Mouse (Mus musculus) G1E (cell line): Measurements from ENCODE around the gene Fam126a. TPM values are rescaled to one million over a fixed set of nuclear protein-coding genes. Genes with fewer than 3 reads are reported as not detected.
A peak's percentile ranks its signal among the peaks of the same experiment; 100 is the strongest.

Experiments used
- ATAC-seq: 2 replicates; pipeline ENCODE4 v1.8.0; 2016; ENCODE audit warnings: mild to moderate bottlenecking; ENCODE audit not compliant: insufficient number of reproducible peaks, poor library complexity, low FRiP score, severe bottlenecking; ENCODE audit errors: extremely low read depth
- DNase-seq: peaks from one replicate; pipeline ENCODE4 v3.0.0; 2012; ENCODE audit warnings: low spot score
- H3K27me3 ChIP-seq: 2 replicates; pipeline ENCODE4 v1.6.1; 2012; ENCODE audit warnings: mild to moderate bottlenecking, low read length, inconsistent platforms; ENCODE audit not compliant: insufficient read depth
- H3K36me3 ChIP-seq: replicated peaks from 2 replicates; pipeline ENCODE3; 2012; ENCODE audit warnings: mild to moderate bottlenecking, inconsistent platforms
- H3K4me1 ChIP-seq: 2 replicates; pipeline ENCODE4 v1.6.1; 2012; ENCODE audit warnings: low read depth, low read length, inconsistent platforms, mixed read lengths; ENCODE audit not compliant: insufficient read depth
- H3K4me3 ChIP-seq: 2 replicates; pipeline ENCODE4 v1.5.1; 2012; ENCODE audit warnings: low read depth, mild to moderate bottlenecking, inconsistent platforms, low read length, moderate library complexity, mixed read lengths
- H3K9me3 ChIP-seq: replicated peaks from 2 replicates; pipeline ENCODE4 v1.6.1; 2012; ENCODE audit warnings: inconsistent platforms
- CTCF ChIP-seq: IDR thresholded peaks from 2 replicates; pipeline ENCODE4 v1.5.1; 2012; ENCODE audit warnings: low read depth, low read length, inconsistent platforms, mixed read lengths
- GATA1 ChIP-seq: IDR thresholded peaks from 2 replicates; pipeline ENCODE4 v1.6.1; 2012; ENCODE audit warnings: borderline replicate concordance, low read length, inconsistent platforms, mixed read lengths
- GATA2 ChIP-seq: IDR thresholded peaks from 2 replicates; pipeline ENCODE4 v1.6.1; 2012; ENCODE audit warnings: low read depth, low read length, inconsistent platforms, borderline replicate concordance
- POLR2AphosphoS5 ChIP-seq: IDR thresholded peaks from 2 replicates; pipeline ENCODE4 v1.6.1; 2012; ENCODE audit warnings: low read depth, low read length, inconsistent platforms; ENCODE audit not compliant: insufficient replicate concordance
- TAL1 ChIP-seq: conservative IDR thresholded peaks from 2 replicates; pipeline ENCODE4 v1.6.1; 2012; ENCODE audit warnings: low read depth, low read length, inconsistent platforms, mixed read lengths
- polyA plus RNA-seq: library from polyadenylated mRNA; stranded (reverse); fragments of >175 nt; gene quantifications from 2 replicates; pipeline ENCODE4 v1.2.3, GENCODE M21; 2012
- total RNA-seq, 2 experiments: library from RNA; stranded (forward) in 1 of 2; stranded (reverse) in 1 of 2; fragments of 200-1000 nt in 1 of 2; fragments of >200 nt in 1 of 2; fragmentation: Nextera tagmentation in 1 of 2; gene quantifications; 2 replicates each; pipeline ENCODE4 v1.2.3; 2014 to 2017

Gene Fam126a
- total RNA-seq (2014; fragmentation: Nextera tagmentation) = 47.0 and 58.9 TPM in 2 replicates
- 31.4 and 36.9 TPM in 2 replicates for total RNA-seq (2017)
- 2.8 and 4.4 TPM in 2 replicates for polyA plus RNA-seq

GRCm38 (mm10) chr5:24030579-24030969, at the start of gene Fam126a:
Gene Fam126a, minus strand, starts transcription at chr5:24030690.
- Histone ChIP-seq H3K9me3 (no peaks in the 10 kb centered on the region), H3K27me3 (no peaks in the 10 kb centered on the region), H3K4me1 (peaks cover 19% of the 10 kb centered on the region), H3K4me3 (peak within 1 kb of the TSS; percentile 81), H3K36me3 (peaks cover 18% of the 10 kb centered on the region)
- DNase-seq (peak; percentile 99), ATAC-seq (peak; percentile 100)
- no peak for TF ChIP-seq TAL1
- TF ChIP-seq CTCF = no peak
- no peak for TF ChIP-seq POLR2AphosphoS5
- TF ChIP-seq GATA1 = no peak
- no peak for TF ChIP-seq GATA2

GRCm38 (mm10) chr5:24078420-24079179, 48.1 kb upstream of the Fam126a start:
- DNase-seq (no peak), ATAC-seq (no peak)
- H3K4me1 ChIP-seq = no peaks in the 10 kb centered on the region
- no peaks in the 10 kb centered on the region for H3K36me3 ChIP-seq
- no peaks in the 10 kb centered on the region for H3K9me3 ChIP-seq
- TF ChIP-seq GATA2 = no peak
- no peak for TF ChIP-seq CTCF
- TF ChIP-seq TAL1 = no peak
- TF ChIP-seq POLR2AphosphoS5 = no peak
- no peak for TF ChIP-seq GATA1
- H3K27me3 ChIP-seq = peaks cover 24% of the 10 kb centered on the region
- H3K4me3 ChIP-seq = no peak overlapping the region

- no peaks in the 10 kb centered on the region for H3K4me1 ChIP-seq
- DNase-seq (no peak), ATAC-seq (no peak)
- no peaks in the 10 kb centered on the region for H3K36me3 ChIP-seq
- no peak for TF ChIP-seq CTCF
- no peak for TF ChIP-seq POLR2AphosphoS5
- no peak for TF ChIP-seq GATA2
- no peak for TF ChIP-seq TAL1
- TF ChIP-seq GATA1 = no peak
- no peaks in the 10 kb centered on the region for H3K9me3 ChIP-seq
- H3K4me3 ChIP-seq = no peak overlapping the region
- H3K27me3 ChIP-seq = peaks cover 20% of the 10 kb centered on the region
Observed at GRCm38 (mm10) chr5:24077739-24078306, 47.3 kb upstream of the Fam126a start.

GRCm38 (mm10) chr5:24076986-24077718, 46.7 kb upstream of the Fam126a start:
- TF ChIP-seq GATA2 = no peak
- no peak for TF ChIP-seq CTCF
- TF ChIP-seq POLR2AphosphoS5 = no peak
- no peak for TF ChIP-seq TAL1
- TF ChIP-seq GATA1 = no peak
- ATAC-seq = no peak
- H3K27me3 ChIP-seq = peaks cover 20% of the 10 kb centered on the region
- no peak for DNase-seq
- no peaks in the 10 kb centered on the region for H3K36me3 ChIP-seq
- H3K4me1 ChIP-seq = no peaks in the 10 kb centered on the region
- no peaks in the 10 kb centered on the region for H3K9me3 ChIP-seq
- H3K4me3 ChIP-seq = no peak overlapping the region

GRCm38 (mm10) chr5:24072031-24072430, 41.5 kb upstream of the Fam126a start:
- ATAC-seq (no peak), DNase-seq (no peak)
- no peaks in the 10 kb centered on the region for H3K9me3 ChIP-seq
- H3K27me3 ChIP-seq = peaks cover 12% of the 10 kb centered on the region
- no peak for TF ChIP-seq TAL1
- no peak for TF ChIP-seq CTCF
- no peaks in the 10 kb centered on the region for H3K4me1 ChIP-seq
- H3K36me3 ChIP-seq = no peaks in the 10 kb centered on the region
- no peak overlapping the region for H3K4me3 ChIP-seq

GRCm38 (mm10) chr5:24068955-24069354, 38.5 kb upstream of the Fam126a start:
- Histone ChIP-seq H3K27me3 (peaks cover 10% of the 10 kb centered on the region), H3K36me3 (no peaks in the 10 kb centered on the region), H3K9me3 (no peaks in the 10 kb centered on the region), H3K4me1 (no peaks in the 10 kb centered on the region), H3K4me3 (no peak overlapping the region)
- DNase-seq = no peak
- no peak for ATAC-seq
- TF ChIP-seq GATA2 = no peak
